Mouse (Mus musculus): Measurements from ENCODE around the gene Asb11.

DNA sequence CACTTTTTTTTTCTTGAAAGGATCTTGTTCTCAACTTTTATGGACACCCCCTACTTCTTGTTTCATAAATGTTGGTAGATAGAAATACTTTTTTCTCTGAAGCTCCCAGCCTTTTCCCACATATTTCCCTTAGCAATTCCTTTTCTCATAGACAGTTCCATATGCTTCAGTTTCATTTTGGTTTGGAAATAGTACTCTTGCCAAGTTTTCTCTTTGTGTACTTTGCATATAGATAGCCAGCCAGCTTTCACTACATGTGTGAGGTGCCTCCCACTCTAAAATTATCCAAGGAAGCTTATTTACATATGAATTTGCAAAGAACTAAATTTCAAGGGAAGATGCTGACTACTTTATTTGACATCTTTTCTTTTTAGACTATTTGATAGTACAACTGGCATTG lies 18.8 kb upstream of the Asb11 start:
- TF ChIP-seq CTCF (IDR thresholded peaks at IDR 0.05; ENCODE audit: low read depth) = no peak
- TF ChIP-seq EP300 (IDR thresholded peaks at IDR 0.05; ENCODE audit: low read depth) = no peak
